Comparison of ENCODE assay signal across 26 mouse cellular contexts in the genomic region with DNA sequence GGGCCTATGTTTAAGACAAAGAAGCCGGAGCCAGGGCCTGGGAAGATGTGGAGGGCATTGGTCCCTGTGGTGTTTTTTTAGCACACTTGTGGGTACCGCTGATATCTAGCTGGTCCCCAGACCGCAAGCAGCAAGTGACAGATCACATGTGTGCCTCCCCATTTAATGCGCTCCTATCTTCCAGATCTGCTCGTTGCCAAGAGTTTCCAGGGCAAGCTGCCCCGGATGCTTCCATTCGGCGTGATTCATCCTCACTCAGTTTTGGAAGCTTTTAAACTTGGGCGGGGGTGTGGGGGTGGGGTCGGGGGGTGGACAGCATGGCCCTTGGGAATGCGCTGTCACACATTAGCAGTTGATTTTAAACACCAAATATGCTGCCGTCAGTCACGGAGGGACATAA. TPM values are rescaled to one million over a fixed set of nuclear protein-coding genes. Genes with fewer than 3 reads are reported as not detected.
DNase-seq lines count a peak whose midpoint lies in the region; ATAC-seq and TF ChIP-seq lines count a peak whose summit lies in the region.
"Had no signal": no experiment of that assay in that cellular context is flagged by ENCODE, and none has a peak within 500 bp of the region (broad histone marks: within the 10 kb centered on the region; RNA-seq: fewer than 3 reads in every experiment).

No protein-coding gene starts in this region.

- H3K9ac ChIP-seq in intestine, embryonic 16.5 days (ENCODE audit: low read depth, low read length) = no peak overlapping the region
- H3K9ac ChIP-seq: hindbrain, embryonic 12.5 days; intestine, embryonic 15.5 days; liver, embryonic 12.5 days; liver, postnatal 0 days; midbrain, embryonic 15.5 days had no signal

- H3K4me2 ChIP-seq in intestine, embryonic 16.5 days (ENCODE audit: low read depth, low read length) = no peak overlapping the region
- H3K4me2 ChIP-seq: heart, embryonic 11.5 days; hindbrain, embryonic 12.5 days; intestine, embryonic 15.5 days; liver, embryonic 12.5 days; midbrain, embryonic 15.5 days had no signal

- no peaks in the 10 kb centered on the region for H3K4me1 ChIP-seq in intestine, embryonic 16.5 days (ENCODE audit: control insufficient read depth, insufficient read depth, low read length)
- H3K4me1 ChIP-seq: hindbrain, embryonic 12.5 days; intestine, embryonic 15.5 days; liver, embryonic 12.5 days; midbrain, embryonic 15.5 days had no signal

- 84% methylated on average over 13 of the region's 13 CpGs for WGBS in intestine, embryonic 16.5 days

- TF ChIP-seq CTCF in gastrocnemius, adult 2 months (IDR thresholded peaks at IDR 0.05) = no peak

- H3K36me3 ChIP-seq in intestine, embryonic 16.5 days (ENCODE audit: control insufficient read depth, insufficient read depth, low read length) = no peaks in the 10 kb centered on the region
- H3K36me3 ChIP-seq: hindbrain, embryonic 12.5 days; intestine, embryonic 15.5 days; liver, embryonic 12.5 days; midbrain, embryonic 15.5 days had no signal

- H3K9me3 ChIP-seq in intestine, embryonic 16.5 days (ENCODE audit: control insufficient read depth, low read length) = no peaks in the 10 kb centered on the region
- H3K9me3 ChIP-seq: hindbrain, embryonic 12.5 days; intestine, embryonic 15.5 days; liver, embryonic 12.5 days; midbrain, embryonic 15.5 days had no signal

- intact Hi-C loops in gastrocnemius, adult 2 months (cut with DNase I) = no loop called here

- H3K27ac ChIP-seq in gastrocnemius, adult 2 months = no peak overlapping the region
- no peak overlapping the region for H3K27ac ChIP-seq in intestine, embryonic 16.5 days (ENCODE audit: low read length)
- H3K27ac ChIP-seq: hindbrain, embryonic 12.5 days; hindbrain, postnatal 0 days; intestine, embryonic 15.5 days; liver, embryonic 12.5 days; macrophage; midbrain, embryonic 15.5 days had no signal

- ATAC-seq in erythroblast, adult 5-6 weeks (replicated peaks; ENCODE audit: low FRiP score, poor library complexity, severe bottlenecking) = no peak
- ATAC-seq in intestine, embryonic 16.5 days = no peak
- ATAC-seq: activated CD4-positive, CD25-positive, alpha-beta regulatory T cell, adult 4 months; forebrain, embryonic 14.5 days; intestine, embryonic 15.5 days; liver, embryonic 12.5 days; liver, postnatal 0 days; midbrain, embryonic 15.5 days had no signal

- H3K4me3 ChIP-seq in gastrocnemius, adult 2 months = peak overlapping the region; percentile 42
- no peak overlapping the region for H3K4me3 ChIP-seq in intestine, embryonic 16.5 days (ENCODE audit: low read length)
- H3K4me3 ChIP-seq: hindbrain, embryonic 12.5 days; intestine, embryonic 15.5 days; liver, embryonic 12.5 days; midbrain, embryonic 15.5 days had no signal

- DNase-seq in layer of hippocampus, adult 11-12 months (ENCODE audit: low spot score) = peak; percentile 7
- no peak for DNase-seq in layer of hippocampus, adult 9-10 months (ENCODE audit: low spot score)
- DNase-seq in gastrocnemius, adult 2 months = peak; percentile 59
- DNase-seq in gastrocnemius, postnatal 25 days = peak; percentile 23
- DNase-seq: adrenal gland, adult 2 months; B cell, adult 2 months; cerebellum, adult 9-11 months; heart, adult 11 months; heart, postnatal 36 days; kidney, adult 9 months; kidney, postnatal 10 days; liver, postnatal 0 days; lung, postnatal 10 days; thymus, postnatal 4 days had no signal

- H3K27me3 ChIP-seq in intestine, embryonic 16.5 days (replicated peaks; ENCODE audit: control insufficient read depth, insufficient read depth, low read length) = no peaks in the 10 kb centered on the region
- H3K27me3 ChIP-seq: hindbrain, embryonic 12.5 days; intestine, embryonic 15.5 days; liver, embryonic 12.5 days; midbrain, embryonic 15.5 days had no signal

RNA-seq across cellular contexts. Expression of a gene that starts 33.3 kb away (rescaled TPM):
- total RNA-seq in gastrocnemius, adult 2 months (2021) = 1 to 10 TPM; 1.2 to 1.6 TPM
- 1 to 10 TPM; 1.8 to 2.0 TPM for total RNA-seq in gastrocnemius, postnatal 25 days (2021)
- 0.42 and 2.5 TPM in 2 replicates for total RNA-seq in erythroblast, adult 5-6 weeks (2015; ENCODE audit: low replicate concordance)
- 0.14 and 0.26 TPM in 2 replicates for total RNA-seq in erythroblast, adult 5-6 weeks (2017; ENCODE audit: low replicate concordance)
- polyA plus RNA-seq in intestine, embryonic 16.5 days (2015; fragmentation: Nextera tagmentation; extraction: Ambion mirVana) = 2.8 and 3.2 TPM in 2 replicates
- total RNA-seq: neutrophil, adult 5-6 weeks had no signal
- polyA plus RNA-seq: activated CD4-positive, CD25-positive, alpha-beta regulatory T cell, adult 4 months; macrophage had no signal
